Mouse (Mus musculus) left cerebral cortex, adult 2 months (tissue): ENCODE measurements at regions not wholly inside any gene's neighbourhood (a gene's known extent, or its start where the extent isn't known, plus 50 kb on each side); places are given as distances from the start of the nearest gene placed in this dataset.

Source experiments
- DNase-seq, 2 experiments: peaks; one replicate each; pipeline ENCODE4 v3.0.0; 2021 to 2022; ENCODE audit warnings: low spot score in 2 of 2, mixed read lengths in 1 of 2; ENCODE audit errors: extremely low spot score in 1 of 2
- H3K27ac ChIP-seq: fragments of 200-600 bp; 2 replicates; pipeline ENCODE4 v1.8.1; 2022
- H3K4me3 ChIP-seq: fragments of 200-600 bp; 2 replicates; pipeline ENCODE4 v1.8.1; 2022
- CTCF ChIP-seq: fragments of 200-600 bp; IDR thresholded peaks from 2 replicates; pipeline ENCODE4 v1.8.1; 2022; ENCODE audit warnings: antibody characterized with exemption, mild to moderate bottlenecking, moderate library complexity
- intact Hi-C: fragments of 180-260 bp; cut with DNase I; formaldehyde crosslinking; loops from one replicate; pipeline ENCODE4 v1.15.1; 2025

GRCm38 (mm10) chr7:70213970-70214520, 152.5 kb downstream of the Nr2f2 start:
- intact Hi-C loops, result no loop called here
- no peak for DNase-seq
- no peak overlapping the region for H3K27ac ChIP-seq
- no peak overlapping the region for H3K4me3 ChIP-seq
- no peak for TF ChIP-seq CTCF

DNA sequence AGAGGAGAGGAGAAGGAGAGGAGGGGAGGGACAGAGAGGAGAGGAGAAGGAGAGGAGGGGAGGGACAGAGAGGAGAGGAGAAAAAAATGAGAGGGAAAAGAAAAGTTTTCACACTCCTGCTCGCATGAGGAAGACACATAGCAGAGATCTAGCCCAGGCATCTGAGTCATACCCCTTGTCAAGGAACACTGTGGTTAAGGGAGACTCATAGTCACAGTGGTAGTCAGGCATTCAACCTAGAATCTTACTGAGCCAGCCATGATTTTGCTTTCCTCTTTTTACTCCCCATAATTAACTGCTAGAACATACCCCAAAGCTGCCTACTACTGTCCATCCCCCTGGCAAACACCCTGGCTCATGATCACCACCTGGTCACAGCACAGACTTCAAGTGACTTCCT, 160.6 kb downstream of the Nr2f2 start:
- Histone ChIP-seq H3K27ac (no peak overlapping the region), H3K4me3 (no peak overlapping the region)
- intact Hi-C loops, result no loop called here
- DNase-seq, result no peak
- TF ChIP-seq CTCF, result no peak

DNA sequence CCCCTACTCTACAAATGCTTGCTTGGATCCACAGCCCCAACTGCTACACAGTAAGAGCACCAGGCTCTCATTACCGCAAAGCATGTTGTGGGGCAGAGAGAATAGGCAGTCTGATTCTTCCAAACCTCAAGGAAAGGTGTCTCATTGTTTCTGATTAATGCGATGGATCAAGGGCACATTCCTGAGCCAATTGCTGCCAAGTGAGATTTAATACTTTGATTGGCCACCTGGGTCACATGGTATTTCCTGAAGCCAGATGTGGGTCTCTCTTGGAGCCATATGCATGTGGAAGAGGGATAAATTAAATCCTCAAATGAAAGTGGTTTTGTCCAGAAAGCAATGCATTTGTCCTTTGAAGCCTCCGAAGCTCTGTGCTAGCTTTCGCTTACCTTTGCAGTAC, 166.3 kb downstream of the Nr2f2 start:
- Histone ChIP-seq H3K27ac (no peak overlapping the region), H3K4me3 (no peak overlapping the region)
- intact Hi-C loops, result no loop called here
- no peak for DNase-seq
- no peak for TF ChIP-seq CTCF

- intact Hi-C loops, result loop anchor here (10.0 kb wide), 1 partner anchor 156 kb away; no protein-coding TSS in a partner anchor
These were observed 187.6 kb downstream of the Nr2f2 start for GRCm38 (mm10) chr7:70178956-70179355.

GRCm38 (mm10) chr7:70178006-70178405, 188.5 kb downstream of the Nr2f2 start:
- no peak for DNase-seq
- intact Hi-C loops, result loop anchor here (10.0 kb wide), 1 partner anchor 157 kb away; no protein-coding TSS in a partner anchor
- Histone ChIP-seq H3K4me3 (no peak overlapping the region), H3K27ac (no peak overlapping the region)
- no peak for TF ChIP-seq CTCF

More at GRCm38 (mm10) chr7:70178956-70179355, 187.6 kb downstream of the Nr2f2 start:
- no peak for TF ChIP-seq CTCF
- Histone ChIP-seq H3K27ac (no peak overlapping the region), H3K4me3 (no peak overlapping the region)
- DNase-seq, result no peak

DNA sequence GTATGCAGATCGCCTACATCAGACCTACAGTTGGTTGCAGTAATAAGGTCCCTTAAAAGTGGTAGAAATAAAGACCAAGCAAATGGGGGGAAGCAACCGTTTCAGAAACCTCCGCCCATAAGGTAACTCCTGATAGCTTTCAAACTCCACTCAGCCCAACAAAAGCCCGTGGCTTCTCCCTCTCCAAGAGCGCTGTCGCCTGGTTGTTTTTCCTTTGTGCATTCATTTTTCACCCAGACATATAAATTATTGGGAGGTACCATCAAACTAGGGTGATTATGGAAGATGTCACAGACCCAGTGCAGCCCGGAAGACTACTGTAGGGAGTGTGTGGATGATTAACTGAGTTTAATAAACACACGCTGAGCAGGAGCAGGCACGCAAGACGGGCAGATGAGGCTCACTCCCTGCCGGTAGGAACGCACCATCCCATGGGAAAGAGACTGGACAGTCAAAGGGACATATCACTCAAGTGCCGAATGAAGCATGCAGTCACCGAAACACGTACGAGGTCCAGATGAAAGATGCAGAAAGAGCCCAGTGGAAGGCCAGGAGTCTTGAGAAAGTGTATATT, 189.8 kb downstream of the Nr2f2 start:
- no peak for DNase-seq
- no peak for TF ChIP-seq CTCF
- intact Hi-C loops, result loop anchor here (10.0 kb wide), 1 partner anchor 158 kb away; no protein-coding TSS in a partner anchor
- Histone ChIP-seq H3K4me3 (no peak overlapping the region), H3K27ac (no peak overlapping the region)

GRCm38 (mm10) chr7:70176086-70176485, 190.4 kb downstream of the Nr2f2 start:
- intact Hi-C loops, result loop anchor here (10.0 kb wide), 1 partner anchor 159 kb away; no protein-coding TSS in a partner anchor
- no peak for TF ChIP-seq CTCF
- DNase-seq, result no peak
- no peak overlapping the region for H3K27ac ChIP-seq
- H3K4me3 ChIP-seq, result no peak overlapping the region

DNA sequence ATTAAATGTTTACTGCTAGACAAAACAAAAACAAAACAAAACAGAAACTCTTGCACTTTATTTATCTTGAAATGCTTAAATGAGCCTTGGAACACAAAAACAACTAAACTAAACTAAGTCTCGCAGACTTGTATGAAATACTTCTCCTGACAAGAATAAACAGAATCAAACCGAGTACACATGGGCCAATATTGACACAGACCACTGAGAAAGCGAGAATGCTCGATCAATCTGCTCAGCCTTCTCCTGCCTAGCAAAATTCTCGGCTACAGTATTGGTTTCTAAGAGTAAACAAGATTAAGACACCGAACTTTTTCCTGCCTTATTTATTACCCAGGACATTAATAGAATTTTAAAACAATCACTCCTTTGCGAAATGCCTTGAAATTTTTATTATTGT, 194.1 kb downstream of the Nr2f2 start:
- TF ChIP-seq CTCF, result no peak
- no peak overlapping the region for H3K4me3 ChIP-seq
- H3K27ac ChIP-seq, result no peak overlapping the region
- intact Hi-C loops, result loop anchor here (10.0 kb wide), 1 partner anchor 162 kb away; no protein-coding TSS in a partner anchor
- DNase-seq, result no peak

GRCm38 (mm10) chr7:70171456-70171855, 195.1 kb downstream of the Nr2f2 start:
- Histone ChIP-seq H3K4me3 (no peak overlapping the region), H3K27ac (no peak overlapping the region)
- DNase-seq, result no peak
- intact Hi-C loops, result loop anchor here (10.0 kb wide), 1 partner anchor 163 kb away; no protein-coding TSS in a partner anchor
- no peak for TF ChIP-seq CTCF

DNA sequence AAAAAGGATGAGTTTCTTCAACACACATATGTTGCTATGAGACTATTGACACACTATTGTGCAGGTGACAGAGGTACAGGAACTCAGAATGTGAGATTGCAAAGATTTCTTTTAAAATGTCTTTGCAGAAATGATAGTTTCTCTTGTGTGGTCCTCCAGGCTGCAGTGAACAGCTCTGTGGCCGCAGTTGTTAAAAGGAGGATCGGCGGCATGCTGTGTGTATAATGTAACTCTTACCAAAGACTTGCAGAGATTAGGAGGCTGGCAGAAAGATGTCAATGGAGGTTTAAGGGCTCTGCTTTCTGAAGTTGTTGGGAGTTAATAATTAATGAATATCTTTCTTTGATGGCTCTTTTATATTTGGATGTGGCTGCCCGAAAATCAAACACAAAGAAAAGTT, 198.5 kb downstream of the Nr2f2 start:
- intact Hi-C loops, result no loop called here
- Histone ChIP-seq H3K4me3 (no peak overlapping the region), H3K27ac (no peak overlapping the region)
- no peak for TF ChIP-seq CTCF
- DNase-seq, result no peak

DNA sequence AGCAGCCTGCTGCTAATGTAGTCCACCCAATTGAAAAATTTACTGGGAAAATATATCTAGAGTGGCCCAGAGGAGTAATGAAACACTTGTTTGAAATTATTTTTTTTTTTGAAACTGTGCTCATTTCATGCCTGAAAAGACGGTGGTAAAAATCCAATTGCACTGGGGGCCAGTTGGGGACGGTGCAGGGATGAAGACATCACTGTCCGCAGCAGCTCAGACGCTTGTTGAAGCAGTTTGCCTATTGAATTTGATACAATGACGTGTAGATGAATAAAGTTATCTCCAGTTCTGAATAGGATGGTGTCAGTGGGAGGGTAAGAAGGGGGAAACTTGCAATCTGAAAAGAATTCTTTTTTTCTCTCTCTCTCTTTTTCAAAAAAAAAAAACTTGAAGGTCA, 200.5 kb downstream of the Nr2f2 start:
- H3K27ac ChIP-seq, result no peak overlapping the region
- no peak for TF ChIP-seq CTCF
- no peak overlapping the region for H3K4me3 ChIP-seq
- no peak for DNase-seq
- intact Hi-C loops, result no loop called here

- Histone ChIP-seq H3K27ac (no peak overlapping the region), H3K4me3 (no peak overlapping the region)
- no peak for DNase-seq
- TF ChIP-seq CTCF, result no peak
- intact Hi-C loops, result no loop called here
These were observed 201.0 kb downstream of the Nr2f2 start for GRCm38 (mm10) chr7:70165501-70165900.

DNA sequence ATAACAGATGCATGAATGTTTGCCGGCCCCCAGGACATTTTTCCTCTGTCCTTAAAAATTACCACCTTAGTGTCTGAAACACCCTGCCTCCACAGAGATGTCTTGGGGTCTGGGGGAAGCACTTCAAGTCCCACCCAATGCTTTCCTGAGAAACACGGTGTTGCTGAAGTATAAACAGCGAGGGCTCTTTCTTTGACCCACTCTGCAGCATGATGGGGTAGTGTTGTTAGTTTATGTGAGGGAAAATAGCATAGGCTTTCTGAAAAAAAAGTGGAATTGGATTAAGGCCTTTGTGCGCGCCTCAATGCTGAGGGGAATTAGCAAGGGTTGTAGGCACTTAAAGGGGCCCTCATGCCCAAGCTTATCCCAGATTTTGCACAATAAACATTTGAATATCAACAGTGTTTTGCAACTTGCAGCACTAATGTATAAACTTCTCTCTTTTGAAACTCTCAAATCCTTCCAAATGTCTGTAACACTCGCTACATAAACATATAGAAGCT, 201.8 kb downstream of the Nr2f2 start:
- intact Hi-C loops, result no loop called here

More for the DNA sequence above, 201.8 kb downstream of the Nr2f2 start:
- no peak overlapping the region for H3K27ac ChIP-seq
- no peak overlapping the region for H3K4me3 ChIP-seq
- DNase-seq, result no peak
- TF ChIP-seq CTCF, result no peak
